Mouse (Mus musculus) limb, embryonic 14.5 days (tissue): ENCODE measurements around the gene Cntln. TPM values are rescaled to one million over a fixed set of nuclear protein-coding genes. Genes with fewer than 3 reads are reported as not detected.

Source experiments
- ATAC-seq: fragments of 200-750 bp; cut with Nextera tagmentation; 2 replicates; pipeline ENCODE4 v1.8.0; 2017; ENCODE audit warnings: low read depth, moderate number of reproducible peaks, moderate TSS enrichment; ENCODE audit not compliant: low FRiP score
- DNase-seq: peaks from one replicate; pipeline ENCODE4 v3.0.0-alpha.2; 2015; ENCODE audit warnings: low spot score
- H3K27ac ChIP-seq: fragments of 300-500 bp; sonication (generic); replicated peaks from 2 replicates; pipeline ENCODE4 v1.5.1; 2014; ENCODE audit warnings: low read depth, mild to moderate bottlenecking, low read length, moderate library complexity, mixed read lengths
- H3K27me3 ChIP-seq: fragments of 300-500 bp; sonication (generic); 2 replicates; pipeline ENCODE4 v1.6.1; 2014; ENCODE audit warnings: low read length, mixed read lengths; ENCODE audit not compliant: control insufficient read depth, insufficient read depth
- H3K36me3 ChIP-seq: fragments of 300-500 bp; sonication (generic); 2 replicates; pipeline ENCODE4 v1.6.1; 2014; ENCODE audit warnings: mild to moderate bottlenecking, low read length, moderate library complexity, mixed read lengths; ENCODE audit not compliant: control insufficient read depth, insufficient read depth
- H3K4me1 ChIP-seq: fragments of 300-500 bp; sonication (generic); 2 replicates; pipeline ENCODE4 v1.6.1; 2014; ENCODE audit warnings: antibody characterized with exemption, low read length, mixed read lengths; ENCODE audit not compliant: control insufficient read depth, insufficient read depth
- H3K4me2 ChIP-seq: fragments of 300-500 bp; sonication (generic); replicated peaks from 2 replicates; pipeline ENCODE4 v1.6.1; 2014; ENCODE audit warnings: low read depth, mild to moderate bottlenecking, low read length, moderate library complexity; ENCODE audit not compliant: severe bottlenecking
- H3K4me3 ChIP-seq: fragments of 300-500 bp; sonication (generic); replicated peaks from 2 replicates; pipeline ENCODE4 v1.5.1; 2014; ENCODE audit warnings: low read length
- H3K9ac ChIP-seq: fragments of 300-500 bp; sonication (generic); 2 replicates; pipeline ENCODE4 v1.6.1; 2014; ENCODE audit warnings: mild to moderate bottlenecking, low read depth, low read length, moderate library complexity; ENCODE audit not compliant: severe bottlenecking
- H3K9me3 ChIP-seq: fragments of 300-500 bp; sonication (generic); 2 replicates; pipeline ENCODE4 v1.6.1; 2016; ENCODE audit warnings: low read length; ENCODE audit not compliant: control insufficient read depth
- POLR2A ChIP-seq: fragments of 200-500 bp; IDR thresholded peaks from 2 replicates; pipeline ENCODE4 v1.8.0; 2012; ENCODE audit warnings: inconsistent platforms, mild to moderate bottlenecking, moderate library complexity, borderline replicate concordance; ENCODE audit not compliant: insufficient read depth, insufficient read length; ENCODE audit errors: extremely low read depth
- WGBS: fragments of 180-500 bp; shearing (Covaris S2); extraction: QIAGEN DNeasy Blood & Tissue Kit; methylation state at CpG from one replicate; pipeline ENCODE4 v1.1.7; 2014; 5-methylcytosine and 5-hydroxymethylcytosine counted together
- polyA plus RNA-seq, 2 experiments: library from polyadenylated mRNA; depleted of rRNA in 1 of 2; stranded (reverse) in 1 of 2; unstranded in 1 of 2; fragments of >200 nt; fragmentation: Nextera tagmentation in 1 of 2; extraction: Ambion mirVana in 1 of 2; gene quantifications; 2 replicates each; pipeline versions ENCODE4 v1.2.1 to v1.2.3; 2012 to 2014

Gene Cntln
- polyA plus RNA-seq, 2 experiments: 15.1 to 21.0 TPM

DNA sequence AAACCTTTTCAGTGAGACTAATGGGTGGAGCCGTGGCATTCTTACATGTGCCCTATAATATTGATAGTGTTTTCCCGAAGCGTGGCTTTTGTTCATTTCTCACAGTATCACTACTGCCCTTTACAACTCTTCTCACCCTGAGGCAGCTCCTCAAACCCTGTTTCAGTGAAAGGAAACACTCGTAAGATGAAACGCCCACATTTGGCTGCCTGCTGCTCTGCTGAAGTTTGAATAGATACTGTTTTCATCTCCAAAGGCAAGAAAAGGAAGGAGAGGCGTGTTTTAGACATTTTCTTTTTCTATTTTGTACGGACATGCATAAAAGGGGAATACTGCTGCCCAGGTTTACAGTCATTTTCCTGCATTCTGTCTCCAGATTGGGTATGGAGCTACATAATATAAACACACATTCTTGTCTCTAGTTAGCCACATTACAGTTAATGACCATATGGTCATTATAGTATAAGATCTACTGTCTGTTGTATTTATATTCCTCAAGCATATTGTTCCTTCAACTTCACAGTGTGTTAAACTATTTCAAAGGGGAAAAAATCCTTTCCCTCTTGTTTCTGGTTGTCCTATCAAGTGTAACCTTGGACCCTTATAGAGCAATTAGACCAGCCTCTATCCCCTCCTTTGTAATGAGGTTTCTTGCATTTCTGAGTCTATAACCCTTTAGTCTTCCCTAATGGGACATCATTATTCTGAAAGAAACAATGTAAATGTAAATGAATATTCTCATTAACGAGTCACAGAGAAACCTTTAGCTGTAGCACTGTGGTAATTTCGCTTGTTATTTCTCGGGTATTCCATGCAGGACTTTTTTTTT, 111.6 kb downstream of the Cntln start:
- Histone ChIP-seq H3K4me3 (no peak overlapping the region), H3K36me3 (peaks cover 3% of the 10 kb centered on the region), H3K4me2 (no peak overlapping the region), H3K9ac (no peak overlapping the region), H3K27ac (no peak overlapping the region), H3K9me3 (no peaks in the 10 kb centered on the region), H3K4me1 (no peaks in the 10 kb centered on the region), H3K27me3 (no peaks in the 10 kb centered on the region)
- no peak for DNase-seq
- no peak for TF ChIP-seq POLR2A
- 58% methylated on average over 10 of the region's 10 CpGs for WGBS
- no peak for ATAC-seq

- H3K27me3 ChIP-seq: no peaks in the 10 kb centered on the region
- no peak overlapping the region for H3K27ac ChIP-seq
- no peaks in the 10 kb centered on the region for H3K4me1 ChIP-seq
- H3K9me3 ChIP-seq: no peaks in the 10 kb centered on the region
- no peaks in the 10 kb centered on the region; the same call in 1 of the 2 replicates for H3K36me3 ChIP-seq
- H3K4me3 ChIP-seq: no peak overlapping the region
- TF ChIP-seq POLR2A: no peak
- no peak for DNase-seq
- no peak for ATAC-seq
- WGBS: 60% methylated on average over 6 of the region's 6 CpGs
- no peak overlapping the region for H3K9ac ChIP-seq
- no peak overlapping the region for H3K4me2 ChIP-seq
Measured at GRCm38 (mm10) chr4:85005581-85005980, 121.5 kb downstream of the Cntln start.

- H3K27ac ChIP-seq: no peak overlapping the region
- DNase-seq (no peak), ATAC-seq (no peak)
- TF ChIP-seq POLR2A: no peak
- H3K9ac ChIP-seq: no peak overlapping the region
- no peaks in the 10 kb centered on the region for H3K4me1 ChIP-seq
- no peaks in the 10 kb centered on the region for H3K36me3 ChIP-seq
- no peaks in the 10 kb centered on the region for H3K27me3 ChIP-seq
- no peak overlapping the region for H3K4me3 ChIP-seq
- no peak overlapping the region for H3K4me2 ChIP-seq
- no peaks in the 10 kb centered on the region for H3K9me3 ChIP-seq
- 57% methylated on average over 3 of the region's 3 CpGs for WGBS
Measured at GRCm38 (mm10) chr4:85006789-85007188, 122.7 kb downstream of the Cntln start.

GRCm38 (mm10) chr4:85010846-85011245, 126.7 kb downstream of the Cntln start:
- Histone ChIP-seq H3K9ac (no peak overlapping the region), H3K4me3 (no peak overlapping the region), H3K4me1 (no peaks in the 10 kb centered on the region), H3K36me3 (0 out of 2 replicates have a peak, but pooled peaks cover 3% of the 10 kb centered on the region), H3K27me3 (no peaks in the 10 kb centered on the region), H3K27ac (no peak overlapping the region), H3K9me3 (no peaks in the 10 kb centered on the region), H3K4me2 (no peak overlapping the region)
- DNase-seq (no peak), ATAC-seq (no peak)
- no peak for TF ChIP-seq POLR2A

DNA sequence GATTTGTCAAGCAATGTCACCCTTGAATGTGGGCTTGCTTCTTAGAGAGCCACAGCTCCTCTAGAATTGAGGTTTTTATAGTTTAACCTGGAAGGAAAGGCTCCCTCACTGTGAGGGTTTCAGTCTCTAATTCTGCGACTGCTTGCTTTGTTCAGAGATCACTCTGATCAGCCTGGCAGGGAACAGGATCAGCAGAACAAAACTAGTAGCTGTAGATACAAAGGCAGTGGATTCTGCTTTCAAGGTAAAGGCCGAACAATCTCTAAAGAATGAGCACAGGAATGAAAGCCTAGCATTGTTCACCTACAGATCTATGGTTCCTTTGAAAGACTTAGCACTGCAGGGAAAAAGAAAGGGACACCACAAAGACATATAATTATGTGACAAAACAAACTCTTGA, 161.6 kb downstream of the Cntln start:
- Histone ChIP-seq H3K4me1 (no peaks in the 10 kb centered on the region), H3K27ac (no peak overlapping the region), H3K4me3 (no peak overlapping the region), H3K9me3 (no peaks in the 10 kb centered on the region), H3K4me2 (no peak overlapping the region), H3K9ac (no peak overlapping the region), H3K36me3 (0 out of 2 replicates have a peak, but pooled peaks cover 4% of the 10 kb centered on the region), H3K27me3 (no peaks in the 10 kb centered on the region)
- WGBS: 73% methylated on average over 2 of the region's 2 CpGs
- no peak for ATAC-seq
- DNase-seq: no peak
- TF ChIP-seq POLR2A: no peak
